Mouse (Mus musculus) thymus, adult 2 months (tissue): ENCODE results near the gene Armc2. TPM values are rescaled to one million over a fixed set of nuclear protein-coding genes. Genes with fewer than 3 reads are reported as not detected.

ENCODE experiments used
- DNase-seq: peaks from one replicate; pipeline ENCODE4 v3.0.0; 2021
- H3K27ac ChIP-seq: fragments of 200-500 bp; 2 replicates; pipeline ENCODE4 v1.5.1; 2012; ENCODE audit warnings: low read length, control low read depth; ENCODE audit not compliant: control insufficient read depth, insufficient read depth
- H3K27me3 ChIP-seq: fragments of 200-500 bp; 2 replicates; pipeline ENCODE4 v1.6.1; 2012; ENCODE audit warnings: mild to moderate bottlenecking, low read length, moderate library complexity, mixed read lengths; ENCODE audit not compliant: control insufficient read depth, insufficient read depth
- H3K36me3 ChIP-seq: fragments of 200-500 bp; 2 replicates; pipeline ENCODE4 v1.6.1; 2012; ENCODE audit warnings: mild to moderate bottlenecking, low read length, moderate library complexity; ENCODE audit not compliant: control insufficient read depth, insufficient read depth
- H3K4me1 ChIP-seq: fragments of 200-500 bp; replicated peaks from 2 replicates; pipeline ENCODE4 v1.6.1; 2012; ENCODE audit warnings: low read length; ENCODE audit not compliant: control insufficient read depth, insufficient read depth
- H3K4me3 ChIP-seq: fragments of 200-500 bp; 2 replicates; pipeline ENCODE4 v1.5.1; 2012; ENCODE audit warnings: mild to moderate bottlenecking, low read length, control low read depth, moderate library complexity; ENCODE audit not compliant: control insufficient read depth, insufficient read depth
- CTCF ChIP-seq: fragments of 200-500 bp; IDR thresholded peaks from 2 replicates; pipeline ENCODE4 v1.5.1; 2012; ENCODE audit warnings: mild to moderate bottlenecking, control low read depth, low read length, moderate library complexity, borderline replicate concordance; ENCODE audit not compliant: control insufficient read depth, poor library complexity, insufficient read depth; ENCODE audit errors: extremely low read depth
- POLR2A ChIP-seq: fragments of 200-500 bp; IDR thresholded peaks from 2 replicates; pipeline ENCODE4 v1.6.1; 2012; ENCODE audit warnings: mild to moderate bottlenecking, low read length, control low read depth, moderate library complexity; ENCODE audit not compliant: control insufficient read depth, poor library complexity, insufficient read depth; ENCODE audit errors: extremely low read depth
- WGBS: fragments of 180-500 bp; shearing (Covaris S2); methylation state at CpG from one replicate; pipeline ENCODE4 v1.1.7; 2018; 5-methylcytosine and 5-hydroxymethylcytosine counted together
- polyA plus RNA-seq: library from polyadenylated mRNA; depleted of rRNA; stranded (reverse); fragments of >200 nt; gene quantifications from 2 replicates; pipeline ENCODE4 v1.2.3, GENCODE M21; 2012

Armc2 gene
- polyA plus RNA-seq, 1 experiment, result 0.46 TPM

- Histone ChIP-seq H3K4me1 (no peaks in the 10 kb centered on the region), H3K4me3 (no peak overlapping the region), H3K27me3 (no peaks in the 10 kb centered on the region), H3K36me3 (peaks cover 65% of the 10 kb centered on the region), H3K27ac (no peak overlapping the region)
- WGBS, result 97% methylated on average over 11 of the region's 11 CpGs
- DNase-seq, result no peak
- no peak for TF ChIP-seq POLR2A
- TF ChIP-seq CTCF, result no peak
Measured at GRCm38 (mm10) chr10:41907473-41907872, 110.8 kb downstream of the Armc2 start.

- H3K27me3 ChIP-seq, result no peaks in the 10 kb centered on the region
- H3K4me3 ChIP-seq, result no peak overlapping the region
- DNase-seq, result no peak
- no peak overlapping the region for H3K27ac ChIP-seq
- WGBS, result over 99% methylated on average over 6 of the region's 6 CpGs
- no peaks in the 10 kb centered on the region for H3K4me1 ChIP-seq
- H3K36me3 ChIP-seq, result peaks cover 87% of the 10 kb centered on the region
- no peak for TF ChIP-seq CTCF
- no peak for TF ChIP-seq POLR2A
Measured at GRCm38 (mm10) chr10:41901864-41902263, 116.4 kb downstream of the Armc2 start.

- Histone ChIP-seq H3K36me3 (peaks cover 87% of the 10 kb centered on the region), H3K4me3 (no peak overlapping the region), H3K27ac (no peak overlapping the region), H3K4me1 (no peaks in the 10 kb centered on the region), H3K27me3 (no peaks in the 10 kb centered on the region)
- WGBS, result 94% methylated on average over 8 of the region's 8 CpGs
- no peak for DNase-seq
- TF ChIP-seq CTCF (no peak), POLR2A (no peak)
Measured at GRCm38 (mm10) chr10:41901456-41901855, 116.8 kb downstream of the Armc2 start.

GRCm38 (mm10) chr10:41896865-41897264 lies 121.4 kb downstream of the Armc2 start:
- 0 out of 2 replicates have a peak, but pooled peaks cover 2% of the 10 kb centered on the region for H3K4me1 ChIP-seq
- H3K27me3 ChIP-seq, result no peaks in the 10 kb centered on the region
- peaks cover 52% of the 10 kb centered on the region for H3K36me3 ChIP-seq
- 98% methylated on average over 2 of the region's 2 CpGs for WGBS
- no peak overlapping the region for H3K27ac ChIP-seq
- DNase-seq, result no peak
- TF ChIP-seq CTCF (no peak), POLR2A (no peak)
- no peak overlapping the region for H3K4me3 ChIP-seq

GRCm38 (mm10) chr10:41896425-41896824 lies 121.8 kb downstream of the Armc2 start:
- DNase-seq, result no peak
- peaks cover 48% of the 10 kb centered on the region for H3K36me3 ChIP-seq
- H3K4me1 ChIP-seq, result 0 out of 2 replicates have a peak, but pooled peaks cover 2% of the 10 kb centered on the region
- TF ChIP-seq POLR2A (no peak), CTCF (no peak)
- H3K27me3 ChIP-seq, result no peaks in the 10 kb centered on the region
- no peak overlapping the region for H3K4me3 ChIP-seq
- no peak overlapping the region for H3K27ac ChIP-seq

GRCm38 (mm10) chr10:41893433-41894411 lies 124.5 kb downstream of the Armc2 start:
- Histone ChIP-seq H3K4me1 (peaks cover 5% of the 10 kb centered on the region; the same call in 1 of the 2 replicates), H3K27me3 (no peaks in the 10 kb centered on the region), H3K27ac (no peak overlapping the region), H3K4me3 (no peak overlapping the region), H3K36me3 (peaks cover 27% of the 10 kb centered on the region)
- DNase-seq, result no peak
- 59% methylated on average over 4 of the region's 4 CpGs for WGBS
- TF ChIP-seq CTCF (no peak), POLR2A (no peak)

- Histone ChIP-seq H3K36me3 (peaks cover 6% of the 10 kb centered on the region), H3K27me3 (no peaks in the 10 kb centered on the region), H3K27ac (no peak overlapping the region), H3K4me1 (peaks cover 11% of the 10 kb centered on the region), H3K4me3 (no peak overlapping the region)
- TF ChIP-seq POLR2A (no peak), CTCF (no peak)
- DNase-seq, result no peak
- 77% methylated on average over 4 of the region's 4 CpGs for WGBS
Measured at GRCm38 (mm10) chr10:41891312-41891711, 126.9 kb downstream of the Armc2 start.
